Mouse (Mus musculus) neural tube, embryonic 11.5 days (tissue): ENCODE data around the gene Fam163b. TPM values are rescaled to one million over a fixed set of nuclear protein-coding genes. Genes with fewer than 3 reads are reported as not detected.

Source experiments
- ATAC-seq: fragments of 200-750 bp; cut with Nextera tagmentation; 2 replicates; pipeline ENCODE4 v1.8.0; 2017; ENCODE audit warnings: moderate number of reproducible peaks, mild to moderate bottlenecking, moderate TSS enrichment, moderate library complexity; ENCODE audit not compliant: insufficient read depth, low FRiP score, low TSS enrichment
- DNase-seq: peaks from one replicate; pipeline ENCODE4 v3.0.0-alpha.2; 2015; ENCODE audit warnings: low spot score
- H3K27ac ChIP-seq: fragments of 300-500 bp; sonication (generic); 2 replicates; pipeline ENCODE4 v1.5.1; 2014; ENCODE audit warnings: low read depth, mild to moderate bottlenecking, low read length
- H3K27me3 ChIP-seq: fragments of 300-500 bp; sonication (generic); 2 replicates; pipeline ENCODE4 v1.6.1; 2014; ENCODE audit warnings: mild to moderate bottlenecking, low read length, mixed read lengths; ENCODE audit not compliant: control insufficient read depth, insufficient read depth
- H3K36me3 ChIP-seq: fragments of 300-500 bp; sonication (generic); 2 replicates; pipeline ENCODE4 v1.6.1; 2014; ENCODE audit warnings: mild to moderate bottlenecking, low read length, moderate library complexity, mixed read lengths; ENCODE audit not compliant: control insufficient read depth, insufficient read depth
- H3K4me1 ChIP-seq: fragments of 300-500 bp; sonication (generic); 2 replicates; pipeline ENCODE4 v1.6.1; 2014; ENCODE audit warnings: low read length, mixed read lengths; ENCODE audit not compliant: control insufficient read depth, insufficient read depth
- H3K4me2 ChIP-seq: fragments of 300-500 bp; sonication (generic); 2 replicates; pipeline ENCODE4 v1.6.1; 2014; ENCODE audit warnings: low read depth, mild to moderate bottlenecking, moderate library complexity
- H3K4me3 ChIP-seq: fragments of 300-500 bp; sonication (generic); 2 replicates; pipeline ENCODE4 v1.5.1; 2014; ENCODE audit warnings: low read depth, low read length
- H3K9ac ChIP-seq: fragments of 300-500 bp; sonication (generic); 2 replicates; pipeline ENCODE4 v1.6.1; 2014; ENCODE audit warnings: mild to moderate bottlenecking, low read length
- H3K9me3 ChIP-seq: fragments of 300-500 bp; sonication (generic); 2 replicates; pipeline ENCODE4 v1.6.1; 2016; ENCODE audit warnings: low read length; ENCODE audit not compliant: control insufficient read depth
- whole genome bisulfite sequencing: fragments of 180-500 bp; shearing (Covaris S2); extraction: QIAGEN DNeasy Blood & Tissue Kit; methylation state at CpG from one replicate; pipeline ENCODE4 v1.1.7; 2014; 5-methylcytosine and 5-hydroxymethylcytosine counted together
- polyA plus RNA-seq: library from polyadenylated mRNA; unstranded; fragments of >200 nt; fragmentation: Nextera tagmentation; extraction: Ambion mirVana; gene quantifications from 2 replicates; pipeline ENCODE4 v1.2.1, GENCODE M21; 2014

Gene Fam163b
- polyA plus RNA-seq, 1 experiment from 2014 or later = 0.37 TPM

GRCm38 (mm10) chr2:27166074-27166473, 23.8 kb upstream of the Fam163b start:
- no peak for ATAC-seq
- Histone ChIP-seq H3K4me2 (no peak overlapping the region), H3K4me3 (no peak overlapping the region), H3K27ac (no peak overlapping the region), H3K27me3 (no peaks in the 10 kb centered on the region), H3K9me3 (no peaks in the 10 kb centered on the region), H3K4me1 (no peaks in the 10 kb centered on the region), H3K36me3 (no peaks in the 10 kb centered on the region), H3K9ac (no peak overlapping the region)
- DNase-seq = no peak
- 86% methylated on average over 2 of the region's 2 CpGs for WGBS

DNA sequence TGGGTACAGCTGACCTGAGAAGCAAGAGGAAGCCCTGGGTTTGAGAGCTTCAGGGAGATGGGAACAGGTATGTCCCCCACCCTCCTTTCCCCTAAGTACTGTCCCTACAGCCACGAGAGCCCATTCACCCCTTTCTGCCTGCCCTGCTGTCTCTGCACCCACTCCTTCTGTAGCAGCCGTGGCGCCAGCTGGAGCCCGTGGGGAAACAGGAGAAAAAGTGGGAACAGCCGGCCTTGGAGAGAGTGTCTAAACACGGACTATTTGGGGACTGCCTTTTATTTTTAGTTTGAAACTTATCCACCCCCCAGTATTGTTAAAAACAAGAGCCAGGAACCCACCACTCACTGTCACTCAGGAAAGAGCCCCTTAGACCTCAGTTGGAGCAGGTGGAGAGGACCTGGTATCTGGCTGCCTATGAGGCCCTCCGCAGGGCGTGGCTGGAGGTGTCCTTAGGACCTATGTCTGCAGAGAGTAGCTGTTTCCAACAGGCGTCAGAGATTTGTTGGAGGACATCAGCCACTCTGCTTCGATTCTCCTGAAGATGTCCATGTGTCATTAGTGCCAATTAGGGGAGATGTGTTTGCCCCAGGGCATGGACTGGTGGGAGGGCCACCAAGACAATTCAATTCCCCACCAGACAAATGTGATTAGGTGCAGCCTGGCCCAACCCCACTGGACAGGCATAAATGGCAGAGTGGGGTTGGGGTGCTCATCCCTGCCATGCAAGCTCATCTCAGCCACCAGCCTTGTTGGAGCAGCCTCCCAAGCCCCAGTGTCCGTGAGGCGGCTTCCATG, 22.7 kb upstream of the Fam163b start, which contains the start of gene Dbh:
TSS of gene Dbh (plus strand) at position 438 of the 795 bp plus-strand sequence.
- Histone ChIP-seq H3K4me3 (no peak within 1 kb of the TSS), H3K36me3 (no peaks in the 10 kb centered on the region), H3K9ac (no peak within 1 kb of the TSS), H3K4me2 (no peak within 1 kb of the TSS), H3K4me1 (no peaks in the 10 kb centered on the region), H3K27me3 (no peaks in the 10 kb centered on the region), H3K27ac (no peak within 1 kb of the TSS), H3K9me3 (no peaks in the 10 kb centered on the region)
- DNase-seq = no peak
- no peak for ATAC-seq
- WGBS = 80% methylated on average over 12 of the region's 12 CpGs

DNA sequence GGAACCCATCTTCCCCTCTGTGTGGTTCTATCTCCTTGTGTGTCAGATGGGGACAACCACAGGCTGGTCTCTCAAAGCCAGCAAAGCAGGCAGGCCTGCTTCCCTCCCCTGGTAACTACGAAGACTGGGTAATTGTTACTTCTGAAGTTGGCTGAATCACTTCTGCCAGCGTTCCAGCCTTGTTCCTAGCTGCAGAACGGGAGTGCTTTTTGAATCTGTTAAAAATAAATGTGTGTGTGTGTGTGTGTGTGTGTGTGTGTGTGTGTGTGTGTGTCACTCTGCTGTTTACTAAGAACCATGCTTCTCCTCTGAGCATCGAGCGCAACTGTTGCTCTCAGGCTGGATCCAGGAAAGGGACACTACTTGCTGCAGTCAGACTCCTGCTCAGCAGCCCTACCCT, 21.6 kb upstream of the Fam163b start:
- no peak for ATAC-seq
- Histone ChIP-seq H3K9ac (no peak overlapping the region), H3K36me3 (no peaks in the 10 kb centered on the region), H3K4me1 (no peaks in the 10 kb centered on the region), H3K27ac (no peak overlapping the region), H3K4me2 (no peak overlapping the region), H3K27me3 (no peaks in the 10 kb centered on the region), H3K4me3 (no peak overlapping the region), H3K9me3 (no peaks in the 10 kb centered on the region)
- DNase-seq = no peak
- 73% methylated on average over 5 of the region's 5 CpGs for WGBS

- Histone ChIP-seq H3K9me3 (no peaks in the 10 kb centered on the region), H3K9ac (no peak overlapping the region), H3K4me1 (no peaks in the 10 kb centered on the region), H3K4me2 (no peak overlapping the region), H3K36me3 (no peaks in the 10 kb centered on the region), H3K27ac (no peak overlapping the region), H3K27me3 (no peaks in the 10 kb centered on the region), H3K4me3 (no peak overlapping the region)
- no peak for ATAC-seq
- 70% methylated on average over 11 of the region's 11 CpGs for WGBS
- DNase-seq = no peak
Measured at GRCm38 (mm10) chr2:27162656-27163055, 20.4 kb upstream of the Fam163b start.

DNA sequence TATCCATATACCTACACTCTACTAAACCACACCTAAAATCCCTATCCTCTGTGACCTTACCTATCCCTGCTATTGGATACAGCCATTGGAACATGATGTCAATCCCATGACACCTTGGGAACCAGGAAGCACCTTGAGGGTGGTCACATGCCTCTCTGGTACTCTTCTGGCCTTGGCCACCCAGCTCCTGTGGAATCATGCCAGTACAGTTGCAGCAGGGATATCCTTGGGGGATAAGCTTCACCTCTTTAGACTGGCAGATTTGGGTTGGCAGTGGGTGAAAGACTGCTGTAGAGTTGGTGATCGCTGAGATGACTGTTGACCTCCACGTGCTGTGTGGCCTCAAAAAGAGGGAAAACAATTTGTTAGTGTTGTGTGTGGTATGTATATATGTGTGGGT, 19.2 kb upstream of the Fam163b start:
- Histone ChIP-seq H3K4me3 (no peak overlapping the region), H3K4me2 (no peak overlapping the region), H3K9me3 (no peaks in the 10 kb centered on the region), H3K9ac (no peak overlapping the region), H3K27ac (no peak overlapping the region), H3K4me1 (no peaks in the 10 kb centered on the region), H3K27me3 (no peaks in the 10 kb centered on the region), H3K36me3 (no peaks in the 10 kb centered on the region)
- DNase-seq = no peak
- WGBS = 89% methylated on average over 2 of the region's 2 CpGs
- ATAC-seq = no peak

- no peaks in the 10 kb centered on the region for H3K36me3 ChIP-seq
- H3K27ac ChIP-seq = no peak overlapping the region
- no peak for DNase-seq
- H3K4me2 ChIP-seq = no peak overlapping the region
- no peak overlapping the region for H3K9ac ChIP-seq
- H3K4me1 ChIP-seq = no peaks in the 10 kb centered on the region
- WGBS = 75% methylated on average over 6 of the region's 6 CpGs
- H3K4me3 ChIP-seq = no peak overlapping the region
- ATAC-seq = no peak
- no peaks in the 10 kb centered on the region for H3K27me3 ChIP-seq
- no peaks in the 10 kb centered on the region for H3K9me3 ChIP-seq
Measured at GRCm38 (mm10) chr2:27156596-27156995, 14.3 kb upstream of the Fam163b start.

DNA sequence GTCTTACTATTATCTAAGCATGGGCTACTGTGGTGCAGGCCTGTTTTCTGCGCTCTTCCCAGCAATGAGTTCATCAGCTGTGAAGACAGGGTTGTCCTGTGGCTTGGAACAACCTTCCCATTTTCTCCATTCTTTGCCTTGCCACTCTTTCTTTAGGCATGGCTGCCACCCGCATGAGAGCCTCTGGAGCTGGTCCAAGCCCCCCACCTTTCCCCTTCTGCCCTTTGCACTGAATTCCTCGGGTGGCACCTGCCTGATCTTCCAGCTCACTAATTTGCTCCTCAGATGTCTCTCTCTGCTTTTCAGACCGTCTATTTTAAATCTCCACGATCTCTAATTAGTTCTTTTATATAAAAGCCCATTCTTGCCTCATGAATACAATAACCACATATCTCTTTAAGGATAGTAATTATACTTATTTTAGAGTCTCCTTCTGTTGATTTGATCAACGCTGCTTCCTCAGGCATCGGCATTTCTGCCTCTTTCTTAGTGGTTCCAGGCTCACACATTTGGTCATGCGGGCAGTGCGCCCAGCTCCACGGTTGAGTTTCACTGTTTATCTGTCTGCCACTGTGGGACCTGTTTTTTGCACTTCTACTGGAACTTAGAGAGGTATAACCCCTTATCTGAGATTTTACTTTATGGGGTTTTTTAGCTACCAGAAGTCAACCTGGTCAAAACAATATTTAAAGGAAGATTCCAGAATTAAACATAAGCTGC, 12.3 kb upstream of the Fam163b start:
- no peaks in the 10 kb centered on the region for H3K27me3 ChIP-seq
- H3K36me3 ChIP-seq = no peaks in the 10 kb centered on the region
- ATAC-seq = no peak
- WGBS = 83% methylated on average over 10 of the region's 10 CpGs
- H3K9ac ChIP-seq = no peak overlapping the region
- no peak overlapping the region for H3K4me3 ChIP-seq
- no peak overlapping the region for H3K4me2 ChIP-seq
- H3K27ac ChIP-seq = no peak overlapping the region
- H3K9me3 ChIP-seq = no peaks in the 10 kb centered on the region
- no peaks in the 10 kb centered on the region for H3K4me1 ChIP-seq
- DNase-seq = no peak

DNA sequence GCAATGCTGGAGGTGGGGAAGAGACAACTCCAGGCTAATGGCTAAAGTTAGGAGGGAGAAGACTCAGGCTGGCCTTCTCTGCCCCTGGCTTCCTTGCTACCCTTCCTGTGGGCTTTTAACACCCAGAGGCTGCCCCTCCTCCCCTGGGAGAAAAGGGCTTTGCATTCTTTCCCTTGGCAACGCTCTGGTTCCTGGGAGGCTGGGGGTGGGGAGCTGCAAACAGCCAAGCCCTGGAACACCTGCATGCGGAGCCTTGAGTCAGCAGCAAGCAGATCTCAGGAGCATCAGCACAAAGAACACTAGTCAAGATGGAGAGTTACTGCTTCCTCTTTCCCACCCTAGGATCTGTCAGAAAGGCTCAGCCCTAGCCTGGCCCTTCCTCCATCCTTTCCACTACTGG, 7.2 kb upstream of the Fam163b start:
- Histone ChIP-seq H3K4me2 (no peak overlapping the region), H3K27me3 (no peaks in the 10 kb centered on the region), H3K36me3 (no peaks in the 10 kb centered on the region), H3K4me1 (0 out of 2 replicates have a peak, but pooled peaks cover 2% of the 10 kb centered on the region), H3K9ac (no peak overlapping the region), H3K4me3 (no peak overlapping the region), H3K27ac (no peak overlapping the region), H3K9me3 (no peaks in the 10 kb centered on the region)
- 9% methylated on average over 2 of the region's 2 CpGs for WGBS
- DNase-seq (no peak), ATAC-seq (no peak)

DNA sequence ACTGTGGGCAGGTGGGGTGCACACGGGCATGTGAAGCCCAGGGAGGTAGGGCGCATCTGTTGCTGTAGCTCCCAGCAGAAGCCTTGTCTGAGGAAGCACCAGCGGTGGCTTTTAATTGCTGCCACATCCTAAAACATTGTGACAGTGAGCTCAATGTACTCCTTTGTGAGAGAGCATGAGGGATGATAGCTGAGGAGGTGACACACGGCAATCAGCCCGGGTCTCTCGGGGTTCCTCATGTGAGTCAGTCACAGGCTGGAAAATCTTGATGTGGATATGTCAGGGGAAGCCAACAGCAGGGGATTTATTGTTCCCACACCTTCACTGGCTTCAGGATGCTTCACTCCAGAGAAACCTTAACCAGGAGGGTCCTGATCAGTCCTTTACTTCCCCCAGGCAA, 4.5 kb upstream of the Fam163b start:
- Histone ChIP-seq H3K4me1 (peaks cover 5% of the 10 kb centered on the region; the same call in 1 of the 2 replicates), H3K9ac (no peak overlapping the region), H3K27ac (no peak overlapping the region), H3K4me2 (no peak overlapping the region), H3K36me3 (no peaks in the 10 kb centered on the region), H3K9me3 (no peaks in the 10 kb centered on the region), H3K27me3 (peaks cover 7% of the 10 kb centered on the region; the same call in 1 of the 2 replicates), H3K4me3 (no peak overlapping the region)
- DNase-seq = no peak
- 73% methylated on average over 6 of the region's 6 CpGs for WGBS
- ATAC-seq = no peak
